Mouse (Mus musculus): ENCODE measurements around the gene Gkn2. TPM values are rescaled to one million over a fixed set of nuclear protein-coding genes. Genes with fewer than 3 reads are reported as not detected.
A peak's percentile ranks its signal among the peaks of the same experiment; 100 is the strongest.

Gene Gkn2
- total and polyA plus RNA-seq, 2 experiments from 2014 or later: not detected

DNA sequence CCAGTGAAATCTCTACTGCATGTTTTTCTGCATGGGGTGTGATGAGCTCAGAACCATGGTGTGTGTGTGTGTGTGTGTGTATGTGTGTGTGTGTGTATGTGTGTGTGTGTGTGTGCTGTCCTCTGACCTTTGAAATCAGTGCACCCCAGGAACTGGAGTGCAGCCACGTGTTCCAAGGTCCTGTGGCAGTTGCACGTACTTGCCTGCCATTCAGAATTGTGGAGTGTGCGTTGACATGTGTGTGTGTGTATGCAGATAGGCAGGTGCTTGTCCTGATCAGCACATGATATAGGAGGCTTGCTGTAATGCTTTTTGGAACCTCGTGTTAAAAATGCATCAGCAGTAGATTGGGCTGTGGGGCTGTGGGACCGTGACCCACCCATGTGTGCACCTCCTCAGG, 53.8 kb downstream of the Gkn2 start:
- Histone ChIP-seq H3K4me3 (ENCODE audit: low read depth, low read length) (no peak overlapping the region), H3K9me3 (replicated peaks; ENCODE audit: control insufficient read depth, low read length) (no peaks in the 10 kb centered on the region), H3K36me3 (replicated peaks; ENCODE audit: control insufficient read depth, insufficient read depth, low read length) (no peaks in the 10 kb centered on the region), H3K9ac (replicated peaks; ENCODE audit: low read depth, low read length) (no peak overlapping the region), H3K4me1 (ENCODE audit: control insufficient read depth, insufficient read depth) (peaks cover 20% of the 10 kb centered on the region), H3K27ac (ENCODE audit: low read depth) (no peak overlapping the region), H3K4me2 (ENCODE audit: low read depth, low read length) (no peak overlapping the region), H3K27me3 (ENCODE audit: control insufficient read depth, insufficient read depth, low read length) (peaks cover 69% of the 10 kb centered on the region)
- WGBS: 43% methylated on average over 5 of the region's 5 CpGs
- TF ChIP-seq EP300 (IDR thresholded peaks at IDR 0.05; ENCODE audit: low read depth) (no peak), CTCF (IDR thresholded peaks at IDR 0.05; ENCODE audit: low read depth) (no peak)
- no peak for DNase-seq (ENCODE audit: low spot score)
- ATAC-seq (ENCODE audit: insufficient read depth, low read depth): no peak

DNA sequence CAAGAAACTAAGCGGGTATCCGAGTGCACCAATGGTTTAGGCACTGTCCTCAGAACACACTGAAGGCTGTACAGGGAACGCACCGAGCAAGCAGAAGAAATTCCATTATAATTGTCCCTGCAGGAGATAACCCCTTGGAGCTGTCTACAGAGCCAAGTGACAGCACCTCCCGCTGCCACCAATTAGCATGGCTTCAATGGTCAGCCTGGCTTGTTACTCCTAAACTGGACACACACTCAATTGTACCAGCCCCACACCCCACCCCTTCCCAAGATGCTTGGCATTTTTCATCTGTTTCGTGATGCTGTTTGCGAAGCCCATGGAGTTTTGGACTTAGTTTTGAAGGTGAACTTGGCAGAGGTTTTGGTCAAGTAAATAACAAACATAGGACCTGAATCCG, 54.5 kb downstream of the Gkn2 start:
- Histone ChIP-seq H3K4me1 (ENCODE audit: control insufficient read depth, insufficient read depth) (peaks cover 14% of the 10 kb centered on the region), H3K9ac (replicated peaks; ENCODE audit: low read depth, low read length) (no peak overlapping the region), H3K36me3 (replicated peaks; ENCODE audit: control insufficient read depth, insufficient read depth, low read length) (no peaks in the 10 kb centered on the region), H3K27me3 (ENCODE audit: control insufficient read depth, insufficient read depth, low read length) (peaks cover 70% of the 10 kb centered on the region), H3K27ac (ENCODE audit: low read depth) (no peak overlapping the region), H3K4me2 (ENCODE audit: low read depth, low read length) (no peak overlapping the region), H3K9me3 (replicated peaks; ENCODE audit: control insufficient read depth, low read length) (no peaks in the 10 kb centered on the region), H3K4me3 (ENCODE audit: low read depth, low read length) (no peak overlapping the region)
- ATAC-seq (ENCODE audit: insufficient read depth, low read depth) (no peak), DNase-seq (ENCODE audit: low spot score) (no peak)
- WGBS: 36% methylated on average over 8 of the region's 8 CpGs
- no peak for TF ChIP-seq CTCF (IDR thresholded peaks at IDR 0.05; ENCODE audit: low read depth)
- TF ChIP-seq EP300 (IDR thresholded peaks at IDR 0.05; ENCODE audit: low read depth): no peak

DNA sequence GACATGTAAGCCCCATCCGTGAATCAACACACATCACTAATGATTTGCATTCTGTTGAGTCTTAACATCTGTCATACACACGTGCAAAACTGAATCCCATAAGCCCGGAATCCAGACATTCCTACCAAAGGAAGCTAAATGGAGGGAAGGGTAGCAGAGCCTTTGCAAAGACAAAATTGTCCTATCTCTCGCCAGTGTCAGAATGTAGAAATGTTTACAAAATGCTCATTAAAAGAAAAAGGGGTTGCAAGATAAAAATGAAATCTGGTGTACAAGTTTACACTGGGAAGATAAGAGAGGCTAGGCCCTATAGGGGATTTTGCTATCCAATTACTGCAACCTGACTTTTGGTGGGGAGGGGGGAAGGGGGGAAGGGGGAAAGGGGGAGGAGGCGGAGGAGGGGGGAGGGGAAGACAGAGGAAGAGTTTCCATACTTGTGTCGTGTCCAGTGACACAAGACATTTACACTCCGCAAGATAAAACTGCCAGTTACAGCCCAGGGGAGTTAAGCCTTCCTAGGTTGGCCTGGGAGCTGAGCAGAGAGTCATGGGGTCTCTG, 55.4 kb downstream of the Gkn2 start, which contains the start of gene Bmp10:
Gene Bmp10, plus strand, starts transcription at position 508 of the 558 bp plus-strand sequence.
- peak within 1 kb of the TSS; percentile 10 for H3K4me3 ChIP-seq (ENCODE audit: low read depth, low read length)
- no peak within 1 kb of the TSS for H3K4me2 ChIP-seq (ENCODE audit: low read depth, low read length)
- no peaks in the 10 kb centered on the region for H3K9me3 ChIP-seq (replicated peaks; ENCODE audit: control insufficient read depth, low read length)
- no peak within 1 kb of the TSS for H3K27ac ChIP-seq (ENCODE audit: low read depth)
- ATAC-seq (ENCODE audit: insufficient read depth, low read depth) (no peak), DNase-seq (ENCODE audit: low spot score) (no peak)
- no peak within 1 kb of the TSS for H3K9ac ChIP-seq (replicated peaks; ENCODE audit: low read depth, low read length)
- peaks cover 8% of the 10 kb centered on the region; the same call in 1 of the 2 replicates for H3K4me1 ChIP-seq (ENCODE audit: control insufficient read depth, insufficient read depth)
- H3K36me3 ChIP-seq (replicated peaks; ENCODE audit: control insufficient read depth, insufficient read depth, low read length): no peaks in the 10 kb centered on the region
- no peak for TF ChIP-seq EP300 (IDR thresholded peaks at IDR 0.05; ENCODE audit: low read depth)
- TF ChIP-seq CTCF (IDR thresholded peaks at IDR 0.05; ENCODE audit: low read depth): no peak
- H3K27me3 ChIP-seq (ENCODE audit: control insufficient read depth, insufficient read depth, low read length): peaks cover 70% of the 10 kb centered on the region
- 48% methylated on average over 6 of the region's 7 CpGs for WGBS

Other genes starting within 250 kb of the Gkn2 start
- gene Antxr1, start 37.5 kb upstream of the Gkn2 start, total RNA-seq (2014; rRNA removed; ENCODE audit: low replicate concordance): 12.0 and 18.7 TPM in 2 replicates
- gene Antxr1, start 37.5 kb upstream of the Gkn2 start, polyA plus RNA-seq (2015; fragmentation: Nextera tagmentation; extraction: Ambion mirVana): 2.6 TPM in 2 replicates
- not detected in 2 replicates for gene Gkn1, start 22.4 kb upstream of the Gkn2 start, total RNA-seq (2014; rRNA removed; ENCODE audit: low replicate concordance)
- gene Gkn1, start 22.4 kb upstream of the Gkn2 start, polyA plus RNA-seq (2015; fragmentation: Nextera tagmentation; extraction: Ambion mirVana): not detected in 2 replicates
- 1.7 TPM in 1 of 2 replicates, not detected in the other for gene Gkn3, start 15.6 kb downstream of the Gkn2 start, total RNA-seq (2014; rRNA removed; ENCODE audit: low replicate concordance)
- 0.68 and 1.3 TPM in 2 replicates for gene Gkn3, start 15.6 kb downstream of the Gkn2 start, polyA plus RNA-seq (2015; fragmentation: Nextera tagmentation; extraction: Ambion mirVana)
- gene Bmp10, start 55.6 kb downstream of the Gkn2 start, total RNA-seq (2014; rRNA removed; ENCODE audit: low replicate concordance): 30.0 and 106 TPM in 2 replicates
- 4.0 and 6.0 TPM in 2 replicates for gene Bmp10, start 55.6 kb downstream of the Gkn2 start, polyA plus RNA-seq (2015; fragmentation: Nextera tagmentation; extraction: Ambion mirVana)
- 1.6 and 3.2 TPM in 2 replicates for gene Arhgap25, start 159.9 kb downstream of the Gkn2 start, total RNA-seq (2014; rRNA removed; ENCODE audit: low replicate concordance)
- 3.2 TPM in 2 replicates for gene Arhgap25, start 159.9 kb downstream of the Gkn2 start, polyA plus RNA-seq (2015; fragmentation: Nextera tagmentation; extraction: Ambion mirVana)
- gene Prokr1, start 217.4 kb downstream of the Gkn2 start, total RNA-seq (2014; rRNA removed; ENCODE audit: low replicate concordance): 1.7 and 2.2 TPM in 2 replicates
- gene Prokr1, start 217.4 kb downstream of the Gkn2 start, polyA plus RNA-seq (2015; fragmentation: Nextera tagmentation; extraction: Ambion mirVana): 0.11 and 0.25 TPM in 2 replicates